Mouse (Mus musculus) cerebellum, adult 2 months (tissue): ENCODE measurements around the gene Nsd2.

Source experiments
- CTCF ChIP-seq: fragments of 200-500 bp; IDR thresholded peaks from 2 replicates; pipeline ENCODE4 v1.5.1; 2011; ENCODE audit warnings: low read depth, mild to moderate bottlenecking, control low read depth, low read length, moderate library complexity, borderline replicate concordance; ENCODE audit not compliant: insufficient read depth
- POLR2A ChIP-seq: fragments of 200-500 bp; IDR thresholded peaks from 2 replicates; pipeline ENCODE4 v1.6.1; 2011; ENCODE audit warnings: low read length, control low read depth, borderline replicate concordance; ENCODE audit not compliant: insufficient read depth

DNA sequence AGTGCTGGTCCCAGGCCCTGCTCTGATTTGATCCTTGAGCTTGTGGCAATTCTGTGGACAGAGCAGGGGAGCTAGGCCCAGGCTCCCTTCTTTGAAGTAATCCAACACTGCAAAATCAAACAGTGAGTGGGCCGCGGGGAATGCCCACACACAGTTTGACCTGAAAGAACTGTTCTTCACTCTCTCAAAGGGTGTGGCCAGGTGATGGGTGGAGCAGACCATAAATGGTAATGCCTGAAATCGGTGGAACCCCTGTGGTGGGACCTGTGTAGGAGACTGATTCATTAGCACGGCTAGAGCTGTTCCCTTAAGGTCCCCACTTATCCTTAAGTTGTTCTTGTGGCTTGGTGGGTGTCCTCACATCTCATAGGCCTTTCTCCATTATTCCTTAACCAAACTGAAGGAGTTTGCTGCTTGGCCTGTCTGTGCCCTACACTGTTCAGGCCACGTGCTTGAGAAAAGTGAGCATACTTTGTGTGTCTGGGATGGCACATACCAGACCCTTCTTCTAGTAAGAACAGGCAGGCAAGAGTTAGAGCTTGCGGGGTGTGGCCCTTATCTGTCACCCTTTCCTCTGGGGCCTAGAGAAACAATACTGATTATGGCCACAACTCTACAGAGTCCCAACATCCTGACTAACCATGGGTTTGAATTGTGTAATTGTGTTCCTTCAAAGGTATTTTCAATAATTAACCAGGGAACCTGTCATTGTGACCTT is 4.4 kb upstream of the Nsd2 start:
- TF ChIP-seq POLR2A (no peak), CTCF (no peak)
